Comparison of ENCODE assay signal across 8 mouse cellular contexts in the genomic region with DNA sequence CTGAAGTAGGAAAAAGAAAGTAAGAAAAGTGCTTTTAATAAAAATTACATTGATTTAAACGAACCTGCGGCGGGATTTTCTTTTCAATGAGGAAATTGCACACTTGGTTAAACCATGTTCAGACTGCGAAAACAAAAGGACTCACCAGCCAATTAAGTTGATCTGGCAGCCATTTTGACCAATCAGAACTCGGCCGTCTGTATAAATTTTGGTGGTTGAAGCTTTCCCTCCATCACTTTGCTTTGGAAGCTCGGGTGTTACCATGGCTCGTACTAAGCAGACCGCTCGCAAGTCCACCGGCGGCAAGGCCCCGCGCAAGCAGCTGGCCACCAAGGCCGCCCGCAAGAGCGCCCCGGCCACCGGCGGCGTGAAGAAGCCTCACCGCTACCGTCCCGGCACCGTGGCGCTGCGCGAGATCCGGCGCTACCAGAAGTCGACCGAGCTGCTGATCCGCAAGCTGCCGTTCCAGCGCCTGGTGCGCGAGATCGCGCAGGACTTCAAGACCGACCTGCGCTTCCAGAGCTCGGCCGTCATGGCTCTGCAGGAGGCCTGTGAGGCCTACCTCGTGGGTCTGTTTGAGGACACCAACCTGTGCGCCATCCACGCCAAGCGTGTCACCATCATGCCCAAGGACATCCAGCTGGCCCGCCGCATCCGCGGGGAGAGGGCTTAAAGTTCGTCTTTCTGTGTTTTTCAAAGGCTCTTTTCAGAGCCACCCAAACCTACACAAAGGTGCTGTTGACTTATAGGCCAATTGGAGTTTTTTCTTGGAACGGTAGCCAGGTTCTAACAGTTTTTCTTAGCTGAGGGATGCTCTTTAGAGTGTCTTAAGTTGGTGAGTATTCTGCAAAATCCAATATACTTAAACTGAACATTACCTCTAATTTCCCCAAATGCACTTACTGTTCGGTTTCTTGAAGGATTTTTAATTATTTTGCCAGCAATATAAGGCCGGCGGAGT. TPM values are rescaled to one million over a fixed set of nuclear protein-coding genes. Genes with fewer than 3 reads are reported as not detected.
DNase-seq lines count a peak whose midpoint lies in the region; ATAC-seq and TF ChIP-seq lines count a peak whose summit lies in the region.
"Not testable (repeated sequence)": the region's sequence is repeated elsewhere in the genome, so short reads cannot be mapped to it uniquely, and the experiment has no call there.

A gene (plus strand): TSS at position 263 of the 961 bp plus-strand sequence.

- ATAC-seq in megakaryocyte, adult 5-6 weeks (ENCODE audit: poor library complexity, severe bottlenecking): peak; percentile 38

- TF ChIP-seq CTCF in cortical plate, adult 2 months (IDR thresholded peaks at IDR 0.05; ENCODE audit: extremely low read depth, insufficient read depth, low read length): not testable (repeated sequence)

- H3K4me1 ChIP-seq in cortical plate, adult 2 months (ENCODE audit: control insufficient read depth, insufficient read depth, low read length): not testable (repeated sequence)

- TF ChIP-seq POLR2A in cortical plate, adult 2 months (IDR thresholded peaks at IDR 0.05; ENCODE audit: extremely low read depth, insufficient read depth, low read length): peak; percentile 88

- peak; percentile 91 for DNase-seq in adipocyte (ENCODE audit: low spot score)
- DNase-seq in gastrocnemius, postnatal 10 days: peak; percentile 62
- DNase-seq in induced T-regulatory cell, adult 2 months (ENCODE audit: low read depth): peak; percentile 95
- DNase-seq in left cerebral cortex, adult 8-10 months (ENCODE audit: low spot score in 2 of 2): peak; percentile 81 to 93
- DNase-seq in right cerebral cortex, adult 2 months (ENCODE audit: low spot score in 2 of 2): peak; percentile 92
- peak; percentile 54 for DNase-seq in urinary bladder, postnatal 25 days (ENCODE audit: low spot score)

- peak within 1 kb of the TSS; percentile 97 for H3K27ac ChIP-seq in cortical plate, adult 2 months (ENCODE audit: insufficient read depth, low read length)

- H3K4me3 ChIP-seq in cortical plate, adult 2 months (ENCODE audit: insufficient read depth, low read length): peak within 1 kb of the TSS; percentile 33

RNA-seq across cellular contexts. Expression of the gene that starts here (rescaled TPM):
- 0.91 and 3.1 TPM in 2 replicates for polyA plus RNA-seq in cortical plate, adult 2 months (2012; rRNA removed)
- 100 to 1,000 TPM; 240 to 265 TPM for total RNA-seq in gastrocnemius, postnatal 10 days (2021)
- 10 to 100 TPM; 40.8 to 60.6 (median 44.2) TPM for total RNA-seq in left cerebral cortex, adult 8-10 months (2022)
- total RNA-seq in megakaryocyte, adult 5-6 weeks (2015): 37.0 and 141 TPM in 2 replicates
- total RNA-seq in megakaryocyte, adult 5-6 weeks (2017): 82.6 and 194 TPM in 2 replicates

Comparison
In these comparisons a context has a peak if more than half of its experiments do, and no peak if none do; other contexts are left out.
1. Peak in every context shown above with its lines: DNase-seq, ATAC-seq, H3K4me3 ChIP-seq and H3K27ac ChIP-seq.